Mouse (Mus musculus): ENCODE measurements around the gene Rsph14.

DNA sequence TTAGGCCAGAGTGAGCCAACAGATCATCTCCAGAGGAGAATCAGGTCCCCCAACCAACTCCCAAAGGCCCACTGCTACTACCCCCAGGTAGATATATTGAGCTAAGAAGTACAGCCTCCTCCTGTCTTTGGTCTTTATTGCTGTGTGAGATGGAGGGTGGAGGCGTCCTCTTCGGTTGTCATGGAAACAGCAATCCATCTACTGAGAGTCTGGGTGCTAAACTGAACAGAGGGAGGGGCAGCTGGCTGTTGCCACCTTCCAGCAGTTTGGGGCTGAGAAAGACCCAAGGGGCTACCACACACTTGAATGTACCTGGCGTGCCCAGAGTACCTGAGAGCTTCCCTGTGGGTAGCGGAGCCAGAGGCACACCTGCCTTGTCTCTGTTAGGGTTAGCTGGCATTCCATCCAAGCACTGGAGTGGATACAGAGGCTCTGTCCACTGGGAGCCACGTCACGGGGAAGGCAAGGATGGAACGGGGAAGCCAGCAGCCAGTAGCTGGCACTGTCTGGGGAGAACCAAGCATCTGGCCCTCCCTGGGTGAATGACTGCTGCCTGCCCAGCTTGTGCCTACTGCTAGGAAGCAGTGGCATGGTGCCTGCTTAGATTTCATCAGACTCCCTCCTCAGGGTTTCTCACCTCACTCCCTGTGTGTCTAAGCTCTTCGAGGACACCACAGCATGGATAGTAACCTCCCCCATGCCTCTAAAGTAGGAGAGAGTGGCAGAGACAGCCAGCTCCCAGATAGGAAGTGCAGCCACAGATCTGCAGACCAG lies 25.3 kb downstream of the Rsph14 start:
- TF ChIP-seq ZNF384 (IDR thresholded peaks at IDR 0.05; ENCODE audit: low read depth, low read length) (no peak), ZC3H11A (IDR thresholded peaks at IDR 0.05; ENCODE audit: borderline replicate concordance, low read depth, low read length) (no peak), MAFK (IDR thresholded peaks at IDR 0.05; ENCODE audit: insufficient read depth, low read depth, low read length) (no peak), HCFC1 (IDR thresholded peaks at IDR 0.05; ENCODE audit: borderline replicate concordance, insufficient read depth, low read length) (no peak), CHD2 (IDR thresholded peaks at IDR 0.05; ENCODE audit: low read depth, low read length) (no peak)
